Mouse (Mus musculus) limb, embryonic 11.5 days (tissue): ENCODE measurements around the gene Kif13a. TPM values are rescaled to one million over a fixed set of nuclear protein-coding genes. Genes with fewer than 3 reads are reported as not detected.

Source experiments
- ATAC-seq: fragments of 200-750 bp; cut with Nextera tagmentation; 2 replicates; pipeline ENCODE4 v1.8.0; 2017; ENCODE audit warnings: low read depth; ENCODE audit not compliant: insufficient number of reproducible peaks, low FRiP score, low TSS enrichment
- DNase-seq: peaks from one replicate; pipeline ENCODE4 v3.0.0-alpha.2; 2015; ENCODE audit warnings: low spot score
- H3K27ac ChIP-seq: fragments of 300-500 bp; sonication (generic); replicated peaks from 2 replicates; pipeline ENCODE4 v1.5.1; 2014; ENCODE audit warnings: low read depth, mild to moderate bottlenecking, low read length
- H3K27me3 ChIP-seq: fragments of 300-500 bp; sonication (generic); 2 replicates; pipeline ENCODE4 v1.6.1; 2014; ENCODE audit warnings: mild to moderate bottlenecking, low read length, mixed read lengths; ENCODE audit not compliant: control insufficient read depth, insufficient read depth
- H3K36me3 ChIP-seq: fragments of 300-500 bp; sonication (generic); 2 replicates; pipeline ENCODE4 v1.6.1; 2014; ENCODE audit warnings: mild to moderate bottlenecking, low read length, moderate library complexity, mixed read lengths; ENCODE audit not compliant: control insufficient read depth, insufficient read depth
- H3K4me1 ChIP-seq: fragments of 300-500 bp; sonication (generic); 2 replicates; pipeline ENCODE4 v1.6.1; 2014; ENCODE audit warnings: low read length, mixed read lengths; ENCODE audit not compliant: control insufficient read depth, insufficient read depth
- H3K4me2 ChIP-seq: fragments of 300-500 bp; sonication (generic); 2 replicates; pipeline ENCODE4 v1.6.1; 2014; ENCODE audit warnings: low read depth, mild to moderate bottlenecking, moderate library complexity; ENCODE audit not compliant: severe bottlenecking
- H3K4me3 ChIP-seq: fragments of 300-500 bp; sonication (generic); 2 replicates; pipeline ENCODE4 v1.5.1; 2014; ENCODE audit warnings: low read depth, low read length
- H3K9ac ChIP-seq: fragments of 300-500 bp; sonication (generic); 2 replicates; pipeline ENCODE4 v1.6.1; 2014; ENCODE audit warnings: mild to moderate bottlenecking, low read length
- H3K9me3 ChIP-seq: fragments of 300-500 bp; sonication (generic); 2 replicates; pipeline ENCODE4 v1.6.1; 2016; ENCODE audit warnings: low read length; ENCODE audit not compliant: control insufficient read depth
- WGBS: fragments of 180-500 bp; shearing (Covaris S2); extraction: QIAGEN DNeasy Blood & Tissue Kit; methylation state at CpG from one replicate; pipeline ENCODE4 v1.1.7; 2014; 5-methylcytosine and 5-hydroxymethylcytosine counted together
- polyA plus RNA-seq: library from polyadenylated mRNA; unstranded; fragments of >200 nt; fragmentation: Nextera tagmentation; extraction: Ambion mirVana; gene quantifications from 2 replicates; pipeline ENCODE4 v1.2.1, GENCODE M21; 2014

The Kif13a gene
- polyA plus RNA-seq, 1 experiment from 2014 or later: 14.2 TPM

DNA sequence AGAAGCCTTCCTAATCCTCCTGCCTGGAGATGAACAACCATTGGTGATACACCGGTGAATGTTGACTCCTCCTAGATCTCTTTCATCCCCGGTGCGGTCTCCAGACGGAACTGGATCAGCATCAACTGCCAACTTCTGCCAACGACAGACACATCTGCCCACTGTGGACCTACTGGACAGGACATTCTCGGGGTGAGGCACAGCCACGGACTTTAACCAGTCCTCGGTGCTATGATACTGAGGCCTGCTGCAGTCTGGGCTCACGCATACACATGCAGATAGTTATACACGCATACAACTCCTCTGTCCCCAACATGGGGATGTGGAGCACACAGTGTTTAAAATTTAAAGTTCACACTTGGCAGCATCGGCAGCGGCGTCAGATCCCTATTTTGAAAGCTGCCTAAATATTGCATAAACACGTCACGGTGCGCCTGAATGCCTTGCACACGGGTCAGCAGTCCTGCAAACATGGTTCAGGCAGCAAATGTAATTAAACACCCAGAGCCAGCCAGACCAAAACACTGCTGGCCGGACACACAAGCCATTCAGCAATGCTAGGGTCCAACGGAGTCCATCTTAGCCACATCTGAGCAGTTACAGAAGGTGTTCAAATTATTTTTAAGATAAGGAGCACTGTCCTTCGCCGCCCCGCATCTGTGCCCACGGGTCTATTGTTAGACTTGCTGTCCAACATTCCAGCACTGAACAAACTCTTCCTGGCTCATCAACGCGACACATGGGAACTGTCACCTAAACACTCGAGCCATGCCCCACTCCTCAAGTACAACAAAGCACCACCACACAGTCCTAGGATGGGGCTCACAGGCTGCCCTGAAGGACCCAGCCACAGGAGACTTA, 44.5 kb downstream of the Kif13a start:
- Histone ChIP-seq H3K4me2 (no peak overlapping the region), H3K27ac (no peak overlapping the region), H3K9me3 (no peaks in the 10 kb centered on the region), H3K36me3 (no peaks in the 10 kb centered on the region), H3K4me3 (no peak overlapping the region), H3K9ac (no peak overlapping the region), H3K27me3 (no peaks in the 10 kb centered on the region), H3K4me1 (peaks cover 11% of the 10 kb centered on the region)
- DNase-seq (no peak), ATAC-seq (no peak)
- 87% methylated on average over 26 of the region's 26 CpGs for WGBS

DNA sequence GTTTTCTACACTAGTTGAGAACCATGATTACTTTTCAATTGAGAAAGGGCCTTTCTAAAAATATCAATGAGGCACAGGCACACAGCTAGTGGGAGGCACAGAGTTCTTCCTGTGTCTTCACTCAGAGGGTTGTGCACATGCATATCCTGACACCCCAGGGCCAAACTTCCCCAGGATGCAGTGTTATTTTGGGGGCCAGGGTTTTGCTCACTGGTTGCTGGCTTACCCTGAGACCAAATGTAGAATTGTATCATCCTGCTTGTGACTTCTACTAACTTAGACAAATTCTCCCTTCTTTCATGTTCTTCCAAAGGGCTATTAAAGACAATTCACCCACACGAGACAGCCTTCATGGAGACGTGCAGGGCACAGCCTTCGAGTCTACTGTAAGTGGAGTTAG, 45.7 kb downstream of the Kif13a start:
- no peak overlapping the region for H3K4me3 ChIP-seq
- DNase-seq: no peak
- ATAC-seq: no peak
- 90% methylated on average over 3 of the region's 3 CpGs for WGBS
- no peak overlapping the region for H3K27ac ChIP-seq
- H3K9ac ChIP-seq: no peak overlapping the region
- H3K27me3 ChIP-seq: no peaks in the 10 kb centered on the region
- H3K4me1 ChIP-seq: peaks cover 11% of the 10 kb centered on the region
- H3K9me3 ChIP-seq: no peaks in the 10 kb centered on the region
- H3K4me2 ChIP-seq: no peak overlapping the region
- no peaks in the 10 kb centered on the region for H3K36me3 ChIP-seq

GRCm38 (mm10) chr13:46883381-46883780, 46.3 kb downstream of the Kif13a start:
- WGBS: 51% methylated on average over 10 of the region's 10 CpGs
- no peaks in the 10 kb centered on the region for H3K9me3 ChIP-seq
- DNase-seq (no peak), ATAC-seq (no peak)
- H3K4me2 ChIP-seq: no peak overlapping the region
- H3K4me3 ChIP-seq: no peak overlapping the region
- H3K9ac ChIP-seq: no peak overlapping the region
- peaks cover 11% of the 10 kb centered on the region for H3K4me1 ChIP-seq
- H3K27me3 ChIP-seq: no peaks in the 10 kb centered on the region
- no peaks in the 10 kb centered on the region for H3K36me3 ChIP-seq
- no peak overlapping the region for H3K27ac ChIP-seq

DNA sequence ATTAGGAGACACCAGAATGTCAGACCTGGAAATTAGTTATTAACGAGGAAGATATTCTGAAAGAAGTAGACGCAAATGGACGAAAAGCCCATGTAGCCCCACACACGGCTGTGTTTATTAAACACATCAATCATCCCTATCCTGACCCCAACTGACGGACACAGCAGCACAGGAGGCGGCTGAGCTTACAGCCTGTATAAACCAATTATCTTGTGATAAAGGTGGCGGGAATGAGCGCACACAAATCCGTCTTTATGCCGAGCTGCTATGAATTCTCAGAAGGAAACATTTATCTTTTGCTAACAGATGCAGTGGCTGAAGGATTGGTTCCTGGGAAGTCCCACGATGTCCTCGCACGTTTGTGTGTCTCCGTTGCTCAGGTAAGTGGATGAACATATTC, 48.9 kb downstream of the Kif13a start:
- DNase-seq (no peak), ATAC-seq (no peak)
- Histone ChIP-seq H3K36me3 (no peaks in the 10 kb centered on the region), H3K9me3 (no peaks in the 10 kb centered on the region), H3K4me2 (no peak overlapping the region), H3K4me1 (peaks cover 11% of the 10 kb centered on the region), H3K4me3 (no peak overlapping the region), H3K27ac (no peak overlapping the region), H3K27me3 (no peaks in the 10 kb centered on the region), H3K9ac (no peak overlapping the region)
- 50% methylated on average over 14 of the region's 14 CpGs for WGBS

DNA sequence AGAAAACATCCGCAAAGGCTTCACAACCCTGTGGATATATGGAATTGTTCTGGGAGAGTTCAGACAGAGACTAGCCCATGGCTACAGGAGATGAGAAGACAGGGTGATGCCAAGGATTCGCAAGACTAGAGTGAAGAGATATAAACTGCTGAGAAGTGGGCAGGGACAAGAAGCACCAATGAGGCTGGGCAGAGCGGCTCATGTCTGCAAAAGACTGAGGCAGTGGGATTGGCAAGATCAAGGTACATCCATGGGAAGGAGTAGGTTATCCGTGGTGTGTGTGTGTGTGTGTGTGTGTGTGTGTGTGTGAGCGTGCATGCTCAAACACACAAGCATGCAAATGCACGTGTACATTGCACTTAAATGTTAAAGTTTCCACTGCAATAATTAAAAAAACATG, 49.4 kb downstream of the Kif13a start:
- H3K9ac ChIP-seq: no peak overlapping the region
- ATAC-seq (no peak), DNase-seq (no peak)
- H3K9me3 ChIP-seq: no peaks in the 10 kb centered on the region
- no peak overlapping the region for H3K27ac ChIP-seq
- no peak overlapping the region for H3K4me2 ChIP-seq
- H3K4me3 ChIP-seq: no peak overlapping the region
- 75% methylated on average over 6 of the region's 6 CpGs for WGBS
- H3K4me1 ChIP-seq: peaks cover 11% of the 10 kb centered on the region
- H3K27me3 ChIP-seq: no peaks in the 10 kb centered on the region
- H3K36me3 ChIP-seq: no peaks in the 10 kb centered on the region

DNA sequence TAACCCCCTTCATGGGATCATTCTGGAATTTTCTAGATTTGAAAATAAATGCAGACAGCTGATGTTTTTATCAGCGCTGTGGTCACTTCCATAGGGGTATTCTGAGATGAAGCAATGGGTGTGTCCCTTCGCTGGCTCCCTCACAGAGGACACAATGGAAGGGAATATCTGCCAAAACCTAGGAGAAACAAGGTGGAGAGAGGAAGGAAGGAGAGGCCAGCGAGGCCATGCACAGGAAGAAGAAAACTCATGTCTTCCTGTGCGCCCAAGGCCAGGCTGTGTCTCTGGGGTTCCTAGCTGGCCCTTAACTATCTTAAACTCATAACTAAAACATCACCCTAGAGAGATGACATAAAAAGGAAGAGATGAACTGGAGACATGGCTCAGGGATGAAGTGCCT, 52.6 kb downstream of the Kif13a start:
- no peaks in the 10 kb centered on the region for H3K27me3 ChIP-seq
- no peaks in the 10 kb centered on the region for H3K36me3 ChIP-seq
- no peak overlapping the region for H3K4me3 ChIP-seq
- no peak overlapping the region for H3K9ac ChIP-seq
- no peak for DNase-seq
- H3K4me2 ChIP-seq: no peak overlapping the region
- H3K4me1 ChIP-seq: peaks cover 7% of the 10 kb centered on the region; the same call in 1 of the 2 replicates
- no peaks in the 10 kb centered on the region for H3K9me3 ChIP-seq
- H3K27ac ChIP-seq: no peak overlapping the region
- 90% methylated on average over 4 of the region's 4 CpGs for WGBS
- no peak for ATAC-seq

DNA sequence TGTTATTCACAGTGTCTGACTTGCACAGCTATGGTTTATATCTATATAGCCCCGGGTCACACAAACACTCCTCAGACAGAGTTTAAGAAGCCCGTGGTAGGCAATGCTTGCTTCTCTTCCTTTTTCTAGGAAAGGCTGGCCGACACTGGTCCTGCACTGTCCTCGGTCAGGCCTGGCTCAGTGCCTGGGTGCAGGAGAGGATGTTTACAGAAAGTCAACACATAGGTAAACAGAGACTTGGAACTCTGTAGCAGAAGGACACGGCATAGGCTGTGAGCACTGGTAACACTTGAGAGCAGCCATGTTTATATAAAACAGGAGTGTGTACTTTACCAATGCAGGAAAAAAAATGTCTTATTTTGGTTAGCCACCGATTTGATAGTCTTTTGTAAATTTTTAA, 54.3 kb downstream of the Kif13a start:
- H3K9ac ChIP-seq: no peak overlapping the region
- no peak overlapping the region for H3K27ac ChIP-seq
- no peaks in the 10 kb centered on the region for H3K36me3 ChIP-seq
- peaks cover 5% of the 10 kb centered on the region; the same call in 1 of the 2 replicates for H3K4me1 ChIP-seq
- no peaks in the 10 kb centered on the region for H3K9me3 ChIP-seq
- no peak overlapping the region for H3K4me2 ChIP-seq
- no peak overlapping the region for H3K4me3 ChIP-seq
- H3K27me3 ChIP-seq: no peaks in the 10 kb centered on the region
- 61% methylated on average over 6 of the region's 6 CpGs for WGBS
- DNase-seq (no peak), ATAC-seq (no peak)

- Histone ChIP-seq H3K4me1 (peaks cover 5% of the 10 kb centered on the region; the same call in 1 of the 2 replicates), H3K36me3 (no peaks in the 10 kb centered on the region), H3K27me3 (no peaks in the 10 kb centered on the region), H3K9me3 (no peaks in the 10 kb centered on the region), H3K4me2 (no peak overlapping the region), H3K4me3 (no peak overlapping the region), H3K27ac (no peak overlapping the region), H3K9ac (no peak overlapping the region)
- WGBS: 70% methylated on average over 11 of the region's 11 CpGs
- DNase-seq (no peak), ATAC-seq (no peak)
These were observed 56.9 kb downstream of the Kif13a start for GRCm38 (mm10) chr13:46872732-46873131.
